Mouse (Mus musculus): ENCODE results near the gene Arhgap35.

DNA sequence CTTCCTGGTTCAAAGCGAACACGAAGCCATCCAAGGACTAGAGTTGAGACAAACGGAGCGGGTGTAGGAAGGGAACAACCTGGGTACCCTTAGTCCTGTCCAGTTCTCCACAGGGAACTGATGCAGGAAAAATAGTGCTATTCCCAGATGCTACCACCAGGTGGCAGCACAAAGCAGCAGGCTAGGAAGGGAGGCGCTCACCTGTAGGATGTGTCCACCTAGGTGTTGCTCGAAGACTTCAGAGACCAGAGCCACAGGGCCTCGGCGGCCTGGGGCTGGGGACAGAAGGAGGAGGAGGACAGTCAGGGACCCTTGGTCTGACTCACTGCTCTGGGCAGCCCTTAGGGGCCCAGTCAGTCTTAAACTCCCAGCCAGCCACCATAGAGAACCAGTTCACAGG, 149.6 kb downstream of the Arhgap35 start:
- TF ChIP-seq POLR2A (IDR thresholded peaks at IDR 0.05; ENCODE audit: borderline replicate concordance, extremely low read depth, insufficient read depth, insufficient read length, poor library complexity, severe bottlenecking) (no peak), CTCF (IDR thresholded peaks at IDR 0.05; ENCODE audit: borderline replicate concordance, extremely low read depth, insufficient read depth, insufficient read length) (peak; percentile 88)

Measured in brain, embryonic 14.5 days (tissue).